Mouse (Mus musculus): ENCODE data around the gene Myo3b.

Gene Myo3b

DNA sequence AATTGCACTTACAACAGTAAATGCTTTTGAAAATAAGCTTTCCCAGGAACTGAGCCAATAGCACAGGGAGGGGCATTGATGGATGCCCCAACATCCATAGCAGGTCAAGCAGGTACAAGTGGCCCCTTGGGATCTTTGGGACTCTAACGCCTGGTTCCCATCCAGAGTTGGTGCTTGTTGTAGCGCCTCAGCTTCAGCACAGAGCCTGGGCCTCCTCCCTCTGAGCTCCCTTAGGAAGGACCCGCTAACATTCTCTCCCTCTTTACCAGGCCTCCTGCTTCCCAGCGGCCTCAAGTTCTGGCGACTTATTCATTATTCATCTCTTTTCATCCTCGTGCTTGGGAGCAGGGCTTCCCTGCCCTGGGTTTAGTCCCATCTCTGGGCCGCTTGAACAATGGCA lies at the start of gene Myo3b:
Gene Myo3b (plus strand): TSS at position 375 of the 400 bp plus-strand sequence.
- no peak for DNase-seq (ENCODE audit: extremely low read depth, low read depth, low spot score)

DNA sequence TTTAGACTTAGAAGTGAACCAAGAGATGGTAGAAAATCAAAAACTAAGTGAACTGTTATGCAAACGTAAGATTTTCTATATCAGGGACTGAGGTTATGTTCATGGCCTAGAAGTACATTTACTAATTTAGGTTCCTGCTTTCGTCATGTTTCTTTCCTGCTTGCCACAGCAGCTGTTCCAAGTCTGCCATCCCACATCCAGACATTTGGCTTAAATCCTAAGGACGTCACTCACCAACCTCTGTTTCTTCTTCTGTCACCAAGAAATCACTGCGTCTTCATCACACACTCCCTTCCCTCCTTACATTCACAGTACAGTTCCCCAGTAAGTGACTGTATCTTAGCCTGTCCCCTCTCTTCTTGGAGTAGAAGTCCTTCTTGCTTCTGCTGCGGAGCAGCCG lies 49.7 kb upstream of the Myo3b start:
- no peak for DNase-seq (ENCODE audit: extremely low read depth, low read depth, low spot score)

DNA sequence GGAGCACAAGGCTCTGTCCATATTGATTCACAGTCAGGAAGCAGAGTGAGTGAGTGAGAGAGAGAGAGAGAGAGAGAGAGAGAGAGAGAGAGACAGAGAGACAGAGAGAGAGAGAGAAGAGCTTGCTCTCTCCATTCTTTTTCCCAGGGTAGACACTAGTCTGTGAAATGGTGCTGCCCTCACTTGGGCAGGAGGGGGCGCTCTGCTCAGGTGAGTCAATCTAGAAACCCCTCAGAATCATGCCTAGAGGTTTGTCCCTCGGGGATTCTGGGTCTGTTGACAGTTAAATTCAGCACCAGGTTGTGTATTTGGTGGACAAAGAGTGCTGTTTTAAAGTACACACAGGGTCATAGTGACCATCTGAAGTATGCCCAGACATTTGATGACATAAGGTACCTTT lies 48.3 kb upstream of the Myo3b start:
- DNase-seq (ENCODE audit: extremely low read depth, low read depth, low spot score), result no peak

DNA sequence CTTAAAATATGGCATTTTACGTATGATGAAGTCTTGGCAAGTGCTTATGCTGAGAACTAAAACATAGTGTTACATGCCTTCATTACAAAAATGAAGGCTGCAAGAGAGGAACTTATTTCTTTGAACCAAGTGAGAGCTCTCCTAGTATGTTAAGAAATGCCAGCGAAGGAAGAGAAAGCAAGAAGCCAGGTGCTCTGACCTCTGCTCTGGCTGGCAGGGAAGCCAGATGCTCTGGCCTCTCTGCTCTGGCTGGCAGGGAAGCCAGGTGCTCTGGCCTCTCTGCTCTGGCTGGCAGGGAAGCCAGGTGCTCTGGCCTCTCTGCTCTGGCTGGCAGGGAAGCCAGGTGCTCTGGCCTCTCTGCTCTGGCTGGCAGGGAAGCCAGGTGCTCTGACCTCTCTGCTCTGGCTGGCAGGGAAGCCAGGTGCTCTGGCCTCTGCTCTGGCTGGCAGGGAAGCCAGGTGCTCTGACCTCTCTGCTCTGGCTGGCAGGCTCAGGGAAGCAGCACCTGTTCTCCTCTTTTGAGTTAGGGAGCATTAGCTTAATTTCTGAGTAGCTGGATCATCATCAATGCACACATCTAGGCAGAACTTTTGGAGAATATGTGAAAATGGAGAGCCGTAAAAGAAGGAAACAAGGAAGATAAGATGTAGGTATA lies 44.7 kb upstream of the Myo3b start:
- DNase-seq (ENCODE audit: extremely low read depth, low read depth, low spot score), result peak; percentile 33

DNA sequence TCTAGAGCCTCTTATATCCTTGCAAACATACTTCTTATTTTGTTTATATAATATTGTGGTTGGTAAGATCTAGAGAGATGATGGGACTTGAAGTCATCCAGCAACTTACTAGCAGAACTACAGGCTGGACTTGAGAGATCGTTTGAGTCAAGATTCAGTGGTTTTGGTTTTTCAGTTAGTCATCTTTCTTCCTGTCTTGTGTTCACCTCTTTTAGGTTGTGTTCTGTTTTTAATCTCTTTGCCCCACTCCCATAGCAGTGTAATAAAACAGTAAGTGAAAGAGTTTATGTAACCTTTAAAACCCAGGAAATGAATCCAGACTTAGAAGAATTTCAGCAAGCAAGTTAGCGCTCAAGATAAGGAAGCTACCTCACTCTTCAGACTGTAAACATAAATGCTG lies 44.1 kb upstream of the Myo3b start:
- no peak for DNase-seq (ENCODE audit: extremely low read depth, low read depth, low spot score)

DNA sequence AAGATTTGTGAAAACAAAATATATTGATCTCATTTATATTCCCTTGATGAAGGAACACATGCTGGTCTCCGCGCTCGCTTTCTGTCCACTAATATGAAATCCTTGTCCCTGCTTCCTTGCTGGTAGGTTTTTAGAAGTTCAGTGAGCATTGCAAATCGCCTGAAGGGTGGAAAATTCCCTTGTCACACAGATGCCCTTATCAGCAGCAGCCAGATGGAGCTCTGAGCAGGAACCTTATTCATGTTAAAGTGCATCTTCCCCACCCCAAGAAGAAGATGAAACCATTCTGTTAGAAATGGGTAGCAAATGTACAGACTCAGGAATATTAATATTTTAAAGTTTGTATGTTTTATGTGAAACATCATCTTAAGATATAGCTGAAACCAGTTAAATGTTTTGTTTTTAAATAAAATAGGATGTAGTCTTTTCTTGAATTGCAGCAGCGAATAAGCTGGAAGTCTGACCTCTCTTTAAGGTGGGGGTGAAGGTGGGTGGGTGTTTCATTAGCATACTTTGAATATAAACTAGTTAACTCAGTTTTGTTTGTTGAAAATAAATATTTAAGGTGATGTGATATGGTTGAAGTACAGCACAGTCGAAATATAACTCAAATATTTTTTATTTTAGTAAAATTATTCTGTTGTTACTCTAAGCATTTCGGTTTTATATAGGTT lies 39.7 kb upstream of the Myo3b start:
- DNase-seq (ENCODE audit: extremely low read depth, low read depth, low spot score), result no peak

DNA sequence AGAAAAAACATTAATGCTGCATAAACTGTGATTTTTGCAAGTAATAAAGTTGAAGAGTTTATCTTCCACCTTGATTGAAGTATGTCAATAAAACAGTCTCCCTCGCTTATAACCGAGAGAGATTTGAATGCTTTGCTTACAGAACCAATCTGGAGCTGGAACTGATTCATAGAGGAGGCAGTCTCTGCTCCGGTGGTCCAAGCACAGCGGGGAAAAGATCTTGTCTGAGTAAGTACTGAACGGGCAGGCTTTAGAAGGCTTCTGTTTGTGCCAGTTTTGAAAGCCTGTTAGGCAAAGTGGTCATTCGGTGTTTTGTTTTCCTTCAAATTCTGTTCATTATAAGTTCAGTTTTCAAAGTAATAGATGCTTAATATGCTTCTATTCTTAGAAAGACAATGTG lies 38.6 kb upstream of the Myo3b start:
- no peak for DNase-seq (ENCODE audit: extremely low read depth, low read depth, low spot score)

DNA sequence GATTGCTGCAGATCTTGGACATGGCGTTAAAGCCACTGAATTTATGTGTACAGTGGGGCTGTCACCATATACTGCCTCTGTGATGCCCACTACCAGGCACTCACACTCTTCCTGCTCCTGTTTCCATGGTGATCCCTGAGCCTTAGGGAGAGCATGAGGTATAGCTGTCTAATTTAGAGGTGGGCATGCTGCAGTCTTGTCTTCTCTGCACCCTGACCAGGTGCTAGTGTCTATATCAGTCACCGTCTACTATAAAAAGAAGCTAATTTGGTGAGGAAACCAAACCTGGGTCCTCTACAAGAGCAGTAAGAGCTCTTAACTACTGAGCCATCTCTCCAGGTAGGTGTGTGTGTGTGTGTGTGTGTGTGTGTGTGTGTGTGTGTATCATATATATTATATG lies 32.4 kb upstream of the Myo3b start:
- no peak for DNase-seq (ENCODE audit: extremely low read depth, low read depth, low spot score)

DNA sequence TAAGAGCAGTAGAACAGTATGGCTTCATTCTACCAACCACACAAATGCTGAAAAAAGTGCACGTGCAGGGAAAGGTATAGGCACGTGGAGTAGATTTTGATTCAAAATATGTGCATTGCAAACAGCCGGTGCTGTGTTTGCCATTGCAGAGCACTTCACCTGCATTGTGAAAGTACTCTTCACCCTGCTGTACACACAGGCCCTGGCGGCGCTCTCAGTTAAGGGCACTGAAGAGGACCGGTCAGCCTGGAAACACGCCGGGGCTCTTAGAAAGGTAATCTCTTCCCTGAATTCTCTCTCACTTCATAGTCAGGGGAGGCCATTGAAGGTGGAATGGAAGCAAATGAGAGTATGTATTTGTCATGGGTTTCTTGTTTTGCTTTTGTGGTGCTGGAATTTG lies 26.0 kb upstream of the Myo3b start:
- no peak for DNase-seq (ENCODE audit: extremely low read depth, low read depth, low spot score)

DNA sequence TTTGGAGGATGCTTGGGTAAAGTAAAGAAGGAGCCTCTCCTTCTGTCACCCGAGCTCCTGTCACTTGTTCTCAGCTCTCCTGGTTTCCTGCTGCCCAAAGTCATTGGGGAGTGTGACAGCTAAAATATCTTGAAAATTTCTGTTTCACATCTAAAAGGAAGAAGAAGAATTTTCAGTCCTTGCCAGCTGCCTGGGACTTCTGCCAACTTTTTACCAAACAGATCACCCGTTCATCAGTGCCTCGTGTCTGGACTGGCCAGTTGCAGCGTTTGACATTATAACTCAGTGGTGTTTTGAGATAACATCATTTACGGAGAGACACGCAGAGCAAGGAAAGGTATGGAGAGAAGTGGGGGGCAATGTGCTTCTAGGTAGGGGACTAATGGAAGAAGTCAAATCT lies 20.7 kb upstream of the Myo3b start:
- DNase-seq (ENCODE audit: extremely low read depth, low read depth, low spot score), result no peak

DNA sequence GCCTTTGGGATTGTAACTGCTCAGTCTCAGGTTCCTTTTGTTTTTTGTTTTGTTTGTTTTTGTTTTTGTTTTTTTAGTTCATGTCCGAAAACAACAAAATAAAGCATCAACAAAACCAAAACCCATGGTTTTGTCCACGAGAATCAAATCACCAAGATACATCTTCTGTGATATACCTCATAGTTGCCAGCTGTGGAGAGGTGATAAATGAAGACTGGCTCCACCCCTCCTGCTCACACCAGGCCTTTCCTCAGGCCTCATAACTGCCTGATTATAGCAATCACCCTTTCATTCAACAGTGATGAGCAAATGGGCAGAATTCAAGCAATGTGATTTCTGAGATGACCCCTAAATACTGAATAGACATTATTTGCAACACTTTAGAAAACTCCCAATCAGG lies 14.5 kb upstream of the Myo3b start:
- DNase-seq (ENCODE audit: extremely low read depth, low read depth, low spot score), result no peak

DNA sequence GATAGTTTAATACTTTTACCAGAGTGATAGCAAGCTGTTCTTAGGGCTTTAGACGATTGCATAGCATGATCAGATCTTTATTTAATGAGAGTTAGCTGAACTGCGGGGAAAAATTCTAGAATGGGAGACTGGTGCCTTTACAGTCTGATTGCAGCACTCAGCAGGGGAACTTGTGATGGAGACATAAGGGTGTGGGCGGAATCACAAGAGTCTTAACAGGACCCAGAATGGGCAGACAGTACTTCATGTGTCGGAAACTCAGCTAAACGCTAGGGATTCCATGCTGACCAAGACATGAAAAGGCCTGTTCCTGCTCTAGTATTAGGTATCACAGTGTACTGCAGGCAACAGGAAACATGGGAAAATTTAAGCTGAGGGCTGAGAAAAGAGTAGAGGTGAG lies 13.2 kb upstream of the Myo3b start:
- no peak for DNase-seq (ENCODE audit: extremely low read depth, low read depth, low spot score)

DNA sequence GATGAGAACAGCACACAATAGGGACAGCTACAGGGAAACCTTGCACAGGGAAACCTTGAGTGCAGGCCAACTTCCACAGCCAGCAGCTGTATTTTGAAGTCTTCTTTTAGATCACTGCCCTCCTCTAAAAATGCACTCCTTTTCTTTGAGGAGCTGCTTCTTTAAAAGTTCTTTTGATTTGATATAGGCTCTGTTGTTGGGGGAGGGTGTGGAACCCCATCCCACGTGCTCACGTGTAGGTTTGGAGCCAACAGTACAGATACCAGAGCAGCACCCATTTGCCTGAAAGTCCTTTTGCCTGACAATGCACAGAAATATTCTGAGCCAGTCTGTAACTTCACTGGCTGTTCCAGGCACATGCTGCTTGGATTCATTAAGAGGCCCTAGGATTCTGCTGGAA lies 7.5 kb upstream of the Myo3b start:
- no peak for DNase-seq (ENCODE audit: extremely low read depth, low read depth, low spot score)

DNA sequence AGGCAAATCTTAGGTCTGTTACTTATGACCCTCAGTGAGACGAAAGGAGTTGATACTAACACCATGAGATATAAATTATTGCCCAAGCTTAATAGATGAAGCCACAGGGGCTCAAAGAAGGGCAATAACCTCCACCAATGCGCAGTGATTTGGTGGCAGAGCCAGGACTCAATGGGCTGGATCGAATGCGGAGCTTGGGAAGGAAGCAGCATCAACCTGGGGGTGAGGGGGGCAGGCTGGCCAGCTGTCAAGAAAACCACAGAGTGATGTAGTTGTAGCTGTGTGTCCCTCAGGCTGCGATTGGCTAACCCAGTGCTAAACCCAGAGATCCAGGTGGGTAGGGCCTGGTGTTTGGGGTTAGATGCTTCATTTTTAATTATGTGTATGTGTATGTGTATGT lies 4.0 kb upstream of the Myo3b start:
- DNase-seq (ENCODE audit: extremely low read depth, low read depth, low spot score), result no peak

DNA sequence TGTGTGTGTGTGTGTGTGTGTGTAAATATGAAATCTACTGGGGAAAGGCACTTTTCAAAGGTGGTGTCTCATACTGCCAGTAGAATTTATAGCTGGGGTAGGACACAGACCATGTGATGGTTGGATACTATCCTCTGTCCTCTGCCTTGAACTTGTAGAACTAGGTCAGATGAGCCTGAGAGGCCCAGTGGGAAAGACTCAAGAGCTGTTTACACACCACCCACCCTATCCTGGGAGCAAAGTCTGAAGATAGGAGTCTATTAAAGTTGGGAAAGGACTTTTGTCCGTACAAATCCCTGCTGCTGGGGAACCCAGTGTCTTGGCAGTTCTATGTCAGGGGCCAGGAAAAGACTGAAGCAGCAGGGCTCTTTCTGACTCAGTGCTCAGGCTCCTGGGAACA lies 3.6 kb upstream of the Myo3b start:
- DNase-seq (ENCODE audit: extremely low read depth, low read depth, low spot score), result no peak

DNA sequence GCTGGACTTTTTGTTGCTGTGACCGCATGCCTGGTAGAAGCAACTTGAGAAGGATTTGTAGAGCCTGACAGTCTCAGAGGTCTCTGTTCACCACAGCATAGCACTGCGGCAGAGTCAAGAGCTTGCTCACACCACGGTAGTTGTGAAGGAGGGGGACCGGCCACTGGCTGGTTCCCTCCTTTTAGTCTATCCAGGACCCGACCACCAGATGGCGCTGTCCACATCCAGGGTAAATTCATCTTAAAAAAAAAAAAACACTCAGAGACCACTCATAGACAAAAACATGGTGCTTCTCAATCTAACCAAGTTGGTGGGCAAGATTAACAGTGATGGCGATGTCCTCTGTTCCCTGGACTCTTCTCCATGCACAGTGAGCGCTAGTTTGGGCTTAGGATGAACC lies 1.7 kb upstream of the Myo3b start:
- DNase-seq (ENCODE audit: extremely low read depth, low read depth, low spot score), result no peak

DNA sequence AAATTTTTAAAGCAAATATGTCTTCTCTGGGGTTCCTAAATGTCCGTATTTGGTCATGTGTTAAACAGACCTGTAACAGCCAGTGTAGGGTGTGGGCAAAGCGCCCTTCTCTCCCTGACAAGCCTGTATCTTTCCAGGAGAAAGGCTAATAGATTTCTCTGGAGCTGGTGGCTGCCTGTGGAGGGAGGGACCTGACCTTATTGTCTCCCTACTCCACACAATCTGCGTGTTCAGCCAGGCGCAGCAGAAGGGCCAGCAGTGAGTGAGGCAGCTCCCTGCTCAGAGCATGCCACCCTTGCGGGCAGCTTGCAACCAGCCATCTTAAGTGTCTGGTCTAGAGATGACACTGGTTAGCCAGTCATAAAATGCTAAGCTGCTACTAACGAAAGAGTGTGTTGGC lies 5.5 kb downstream of the Myo3b start:
- no peak for DNase-seq (ENCODE audit: extremely low read depth, low read depth, low spot score)

DNA sequence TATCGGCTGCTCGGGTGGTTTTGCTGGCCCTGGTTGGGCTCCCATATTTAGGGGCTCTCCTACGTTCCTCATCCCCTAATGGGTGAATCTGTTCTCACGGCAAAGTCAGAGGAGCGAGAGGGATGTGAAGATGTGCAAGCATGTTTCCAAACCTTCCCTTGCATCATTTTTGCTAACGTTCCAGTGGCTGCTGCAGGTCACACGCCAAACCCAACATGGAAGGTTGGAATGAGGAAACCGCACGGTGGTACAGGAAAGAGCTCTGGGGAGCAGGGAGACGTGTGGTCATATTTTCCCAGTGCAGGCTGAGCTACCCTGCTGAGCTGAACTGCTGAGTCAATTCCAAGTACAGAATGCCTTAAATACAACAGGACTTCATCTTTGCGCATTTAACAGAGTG lies 8.9 kb downstream of the Myo3b start:
- DNase-seq (ENCODE audit: extremely low read depth, low read depth, low spot score), result no peak

DNA sequence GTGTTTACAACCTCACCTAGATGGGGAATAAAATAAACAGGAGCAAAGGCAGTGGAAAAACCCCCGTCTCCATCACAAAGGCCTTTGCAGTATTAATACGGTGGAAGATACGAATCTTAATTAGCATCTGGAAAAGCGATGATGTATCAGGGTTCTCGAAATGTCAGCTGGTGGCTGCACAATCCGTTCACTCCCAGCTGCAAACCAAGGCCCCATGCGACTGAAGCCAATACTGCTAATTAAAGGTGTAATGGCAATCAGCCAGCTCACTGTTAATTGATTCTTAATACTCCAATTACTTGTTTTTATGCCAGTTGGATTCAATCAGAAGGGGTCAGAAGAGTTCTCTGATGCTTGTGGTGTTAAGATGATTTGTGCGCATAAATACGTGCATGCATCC lies 14.9 kb downstream of the Myo3b start:
- DNase-seq (ENCODE audit: extremely low read depth, low read depth, low spot score), result no peak

DNA sequence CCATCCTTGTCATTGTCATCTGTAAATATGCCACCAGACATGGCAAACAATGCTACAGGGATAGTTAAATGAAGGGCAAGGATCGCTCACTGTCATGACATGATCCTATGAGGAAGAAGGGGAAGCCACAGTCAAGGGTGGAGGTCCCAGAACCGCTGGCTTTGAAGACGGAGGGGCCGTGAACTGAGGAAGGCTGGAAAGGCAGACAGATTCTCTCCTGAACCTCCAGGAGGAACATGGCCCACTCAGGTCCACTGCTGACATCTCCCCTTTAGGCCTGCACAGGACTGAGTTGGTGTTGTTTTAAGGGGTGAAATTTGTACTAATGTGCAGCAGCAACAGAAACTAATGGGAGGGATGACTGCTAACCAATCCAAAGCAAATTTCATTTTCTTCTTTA lies 19.3 kb downstream of the Myo3b start:
- no peak for DNase-seq (ENCODE audit: extremely low read depth, low read depth, low spot score)

DNA sequence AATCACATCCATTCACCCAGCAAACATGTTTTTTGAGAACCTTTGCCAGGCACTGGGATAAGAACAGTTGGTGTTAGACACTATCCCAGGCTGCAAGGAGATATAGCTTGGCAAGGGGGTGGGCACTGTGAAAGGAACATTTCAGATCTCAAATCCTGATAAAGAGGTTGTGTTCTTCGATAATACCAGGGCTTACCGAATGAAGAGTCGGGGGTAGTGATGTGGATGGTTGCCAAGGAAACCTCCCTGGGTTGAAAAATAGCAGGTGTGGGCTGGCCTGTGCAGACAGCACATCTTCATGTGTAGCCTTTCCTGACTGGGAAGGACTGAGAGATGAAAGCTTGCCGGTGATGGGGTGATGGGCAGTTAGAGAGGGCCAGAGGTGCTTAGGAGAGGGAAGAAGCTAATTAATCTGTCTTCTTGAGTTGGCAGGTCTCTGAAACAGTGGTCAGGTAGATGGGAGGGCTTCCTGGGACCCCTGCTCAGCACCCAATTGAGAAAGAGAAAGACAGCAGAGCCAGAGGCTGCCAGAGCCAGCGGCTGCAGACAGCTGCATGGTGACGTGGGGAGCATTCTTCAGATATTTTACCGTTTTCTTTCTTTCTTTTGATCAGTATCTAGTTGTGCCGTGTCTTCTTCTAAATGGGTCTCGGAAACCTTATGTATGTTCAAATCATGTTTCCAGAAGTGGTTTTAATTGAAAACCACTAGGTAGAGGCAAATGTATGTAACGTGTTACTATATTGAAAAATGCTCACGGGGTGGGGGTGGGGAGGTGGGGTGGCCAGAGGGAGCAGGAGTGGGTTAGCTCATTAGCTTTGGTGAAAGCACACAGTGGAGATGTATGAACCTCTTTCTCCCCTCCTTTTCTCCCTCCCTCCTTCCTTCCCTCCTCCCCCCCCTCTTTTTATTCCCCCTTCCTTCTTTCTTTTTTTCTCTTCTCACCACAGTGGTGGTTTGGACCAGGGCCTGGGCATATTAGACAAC lies 21.7 kb downstream of the Myo3b start:
- DNase-seq (ENCODE audit: extremely low read depth, low read depth, low spot score), result no peak

DNA sequence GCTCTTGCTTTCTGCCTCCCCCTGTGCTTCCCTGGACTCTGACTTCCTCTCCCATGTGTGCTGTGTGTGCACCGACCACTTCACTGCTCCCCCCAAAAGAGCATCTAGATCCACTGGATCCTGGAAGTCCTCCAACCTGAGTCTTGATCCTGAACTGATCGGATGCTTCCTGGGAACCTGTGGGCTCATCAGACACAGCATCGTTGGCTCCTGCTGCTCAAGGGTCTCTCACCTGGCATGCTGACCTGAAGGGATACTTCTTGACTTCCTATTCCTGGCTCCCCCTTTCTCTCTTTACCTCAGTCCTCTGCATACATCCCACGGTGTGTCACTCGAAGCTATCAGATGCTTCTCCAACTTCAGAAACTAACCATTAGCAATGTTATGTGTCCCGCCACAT lies 26.2 kb downstream of the Myo3b start:
- DNase-seq (ENCODE audit: extremely low read depth, low read depth, low spot score), result no peak
